Mouse (Mus musculus): ENCODE results near the gene Ism1. TPM values are rescaled to one million over a fixed set of nuclear protein-coding genes. Genes with fewer than 3 reads are reported as not detected.

The Ism1 gene
- total RNA-seq (2023) = not detected

DNA sequence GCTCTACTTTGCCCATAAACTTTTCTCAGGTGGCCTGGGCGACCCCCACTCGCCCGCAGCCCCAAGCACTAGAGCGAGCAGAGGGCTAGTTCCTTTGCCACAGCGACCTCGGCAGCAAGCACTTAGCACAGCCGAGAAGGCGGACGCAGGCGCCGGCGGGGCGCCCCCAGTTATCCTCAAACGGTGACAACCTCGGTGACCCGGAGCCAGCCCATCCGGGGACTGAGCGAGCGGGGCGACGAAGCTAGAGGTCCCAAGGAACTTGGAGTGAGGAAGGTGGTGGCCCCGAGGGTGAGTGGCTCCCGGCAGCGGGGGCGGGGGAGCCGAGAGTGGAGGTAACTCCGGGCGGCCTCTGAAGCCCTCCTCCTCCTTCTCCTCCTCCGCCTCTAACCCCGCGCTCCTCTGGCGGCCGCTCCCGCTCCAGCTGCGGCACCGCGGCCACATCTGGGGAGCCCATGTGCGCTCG lies at the start of gene Ism1:
TSS of gene Ism1 (plus strand) at position 370 of the 466 bp plus-strand sequence.

Other genes with a start within 250 kb of the Ism1 start
- gene Sptlc3, start 184.3 kb upstream of the Ism1 start, total RNA-seq (2023) = not detected